Mouse (Mus musculus) MN1 (cell line): ENCODE measurements around the gene Golga1.
"Not testable (repeated sequence)": the region's sequence is repeated elsewhere in the genome, so short reads cannot be mapped to it uniquely, and the experiment has no call there.

Source experiments
- DNase-seq: peaks from one replicate; pipeline ENCODE4 v3.0.0-alpha.2; 2016; ENCODE audit warnings: low spot score

The Golga1 gene

GRCm38 (mm10) chr2:39065400-39065987, at the start of gene Golga1:
Gene Golga1, minus strand, starts transcription at chr2:39065541.
- peak; percentile 100 for DNase-seq

GRCm38 (mm10) chr2:39114093-39114492, 48.8 kb upstream of the Golga1 start:
- DNase-seq: no peak

GRCm38 (mm10) chr2:39110514-39110913, 45.2 kb upstream of the Golga1 start:
- DNase-seq: no peak

GRCm38 (mm10) chr2:39109712-39110111, 44.4 kb upstream of the Golga1 start:
- DNase-seq: not testable (repeated sequence)

GRCm38 (mm10) chr2:39099951-39100350, 34.6 kb upstream of the Golga1 start:
- DNase-seq: not testable (repeated sequence)

GRCm38 (mm10) chr2:39097993-39098392, 32.7 kb upstream of the Golga1 start:
- no peak for DNase-seq

- DNase-seq: no peak
These were observed 26.6 kb upstream of the Golga1 start for GRCm38 (mm10) chr2:39091966-39092365.

- no peak for DNase-seq
These were observed 17.4 kb upstream of the Golga1 start for GRCm38 (mm10) chr2:39082706-39083105.

GRCm38 (mm10) chr2:39070666-39071065, 5.3 kb upstream of the Golga1 start:
- no peak for DNase-seq

- DNase-seq: peak; percentile 37
These were observed 3.8 kb upstream of the Golga1 start for GRCm38 (mm10) chr2:39069096-39069495.

GRCm38 (mm10) chr2:39064687-39065399, 498 bp downstream of the Golga1 start:
- no peak for DNase-seq

- no peak for DNase-seq
These were observed 16.8 kb downstream of the Golga1 start for GRCm38 (mm10) chr2:39048515-39048914.

GRCm38 (mm10) chr2:39040215-39040614, 25.1 kb downstream of the Golga1 start:
- no peak for DNase-seq

GRCm38 (mm10) chr2:39031611-39032010, 33.7 kb downstream of the Golga1 start:
- no peak for DNase-seq

GRCm38 (mm10) chr2:39020004-39020403, 45.3 kb downstream of the Golga1 start:
- DNase-seq: no peak

- DNase-seq: no peak
These were observed 48.8 kb downstream of the Golga1 start for GRCm38 (mm10) chr2:39016581-39016980.

- no peak for DNase-seq
These were observed 52.5 kb downstream of the Golga1 start for GRCm38 (mm10) chr2:39012768-39013279.

- DNase-seq: no peak
These were observed 53.4 kb downstream of the Golga1 start for GRCm38 (mm10) chr2:39011971-39012370.

- DNase-seq: no peak
These were observed 54.1 kb downstream of the Golga1 start for GRCm38 (mm10) chr2:39011264-39011663.

GRCm38 (mm10) chr2:39010144-39010543, 55.2 kb downstream of the Golga1 start:
- not testable (repeated sequence) for DNase-seq

- peak; percentile 69 for DNase-seq
These were observed 56.4 kb downstream of the Golga1 start for GRCm38 (mm10) chr2:39008954-39009365.

GRCm38 (mm10) chr2:39008350-39008851, 56.9 kb downstream of the Golga1 start:
- peak; percentile 55 for DNase-seq

- peak; percentile 96 for DNase-seq
These were observed 57.5 kb downstream of the Golga1 start for GRCm38 (mm10) chr2:39007865-39008264.
